Mouse (Mus musculus) myocyte (in vitro differentiated cells): Measurements from ENCODE around the gene Dapk3. TPM values are rescaled to one million over a fixed set of nuclear protein-coding genes. Genes with fewer than 3 reads are reported as not detected.
"Not testable (repeated sequence)": the region's sequence is repeated elsewhere in the genome, so short reads cannot be mapped to it uniquely, and the experiment has no call there.

Experiments
- H3K27me3 ChIP-seq: one replicate; pipeline ENCODE4 v1.6.1; 2011; ENCODE audit not compliant: control insufficient read depth, insufficient read depth, insufficient read length
- H3K36me3 ChIP-seq: one replicate; pipeline ENCODE4 v1.6.1; 2011; ENCODE audit not compliant: control insufficient read depth, insufficient read depth
- H3K4me2 ChIP-seq: one replicate; pipeline ENCODE4 v1.6.1; 2011; ENCODE audit warnings: low read depth, control low read depth
- H3K4me3 ChIP-seq: one replicate; pipeline ENCODE4 v1.5.1; 2011; ENCODE audit warnings: mild to moderate bottlenecking, control low read depth, moderate library complexity
- H3K79me2 ChIP-seq: one replicate; pipeline ENCODE4 v1.6.1; 2011; ENCODE audit not compliant: control insufficient read depth, insufficient read depth
- H3ac ChIP-seq: one replicate; pipeline ENCODE4 v1.6.1; 2011; ENCODE audit not compliant: control insufficient read depth, insufficient read length
- CEBPB ChIP-seq: IDR thresholded peaks from 2 replicates; pipeline ENCODE4 v1.6.1; 2011; ENCODE audit warnings: mild to moderate bottlenecking, moderate library complexity; ENCODE audit not compliant: poor library complexity, insufficient read depth, severe bottlenecking
- E2F4 ChIP-seq: IDR thresholded peaks from one replicate; pipeline ENCODE4 v1.6.1; 2011; ENCODE audit warnings: mild to moderate bottlenecking, control low read depth, moderate library complexity; ENCODE audit not compliant: insufficient read depth
- MAX ChIP-seq: IDR thresholded peaks from one replicate; pipeline ENCODE4 v1.6.1; 2011; ENCODE audit warnings: low read depth, mild to moderate bottlenecking, control low read depth
- MYOD1 ChIP-seq, 3 experiments: IDR thresholded peaks; one replicate each; pipeline ENCODE4 v1.6.1; 2011; ENCODE audit warnings: control low read depth in 2 of 3, low read depth in 2 of 3, mild to moderate bottlenecking in 2 of 3, moderate library complexity in 1 of 3; ENCODE audit not compliant: insufficient read length in 2 of 3, control insufficient read depth in 1 of 3
- MYOG ChIP-seq, 3 experiments: IDR thresholded peaks; one replicate each; pipeline ENCODE4 v1.6.1; 2011; ENCODE audit warnings: control low read depth in 2 of 3, low read depth in 2 of 3, mild to moderate bottlenecking in 2 of 3; ENCODE audit not compliant: insufficient read length in 2 of 3, control insufficient read depth in 1 of 3, insufficient read depth in 1 of 3
- POLR2A ChIP-seq: IDR thresholded peaks from one replicate; pipeline ENCODE4 v1.6.1; 2011; ENCODE audit warnings: low read depth, mild to moderate bottlenecking, control low read depth, moderate library complexity; ENCODE audit not compliant: insufficient read length
- POLR2AphosphoS2 ChIP-seq: IDR thresholded peaks from one replicate; pipeline ENCODE4 v1.6.1; 2011; ENCODE audit warnings: low read depth, control low read depth; ENCODE audit not compliant: insufficient read length
- REST ChIP-seq: IDR thresholded peaks from one replicate; pipeline ENCODE4 v1.6.1; 2011; ENCODE audit warnings: mild to moderate bottlenecking, control low read depth, moderate library complexity; ENCODE audit not compliant: insufficient read depth, insufficient read length
- SRF ChIP-seq: IDR thresholded peaks from one replicate; pipeline ENCODE4 v1.6.1; 2011; ENCODE audit warnings: low read depth; ENCODE audit not compliant: control insufficient read depth, insufficient read length
- TCF12 ChIP-seq: IDR thresholded peaks from one replicate; pipeline ENCODE4 v1.6.1; 2011; ENCODE audit warnings: mild to moderate bottlenecking, control low read depth; ENCODE audit not compliant: poor library complexity, insufficient read depth, severe bottlenecking
- TCF3 ChIP-seq: IDR thresholded peaks from one replicate; pipeline ENCODE4 v1.6.1; 2011; ENCODE audit warnings: low read depth, control low read depth; ENCODE audit not compliant: insufficient read length
- USF1 ChIP-seq: IDR thresholded peaks from one replicate; pipeline ENCODE4 v1.6.1; 2011; ENCODE audit warnings: low read depth, mild to moderate bottlenecking, control low read depth, moderate library complexity
- polyA plus RNA-seq: library from polyadenylated mRNA; unstranded; fragments of >200 nt; fragmentation: generic; extraction: Trizol; gene quantifications from one replicate; pipeline ENCODE4 v1.2.1, GENCODE M21; 2012; ENCODE audit warnings: missing spikeins

The Dapk3 gene
- polyA plus RNA-seq, 1 experiment, result 120 TPM

DNA sequence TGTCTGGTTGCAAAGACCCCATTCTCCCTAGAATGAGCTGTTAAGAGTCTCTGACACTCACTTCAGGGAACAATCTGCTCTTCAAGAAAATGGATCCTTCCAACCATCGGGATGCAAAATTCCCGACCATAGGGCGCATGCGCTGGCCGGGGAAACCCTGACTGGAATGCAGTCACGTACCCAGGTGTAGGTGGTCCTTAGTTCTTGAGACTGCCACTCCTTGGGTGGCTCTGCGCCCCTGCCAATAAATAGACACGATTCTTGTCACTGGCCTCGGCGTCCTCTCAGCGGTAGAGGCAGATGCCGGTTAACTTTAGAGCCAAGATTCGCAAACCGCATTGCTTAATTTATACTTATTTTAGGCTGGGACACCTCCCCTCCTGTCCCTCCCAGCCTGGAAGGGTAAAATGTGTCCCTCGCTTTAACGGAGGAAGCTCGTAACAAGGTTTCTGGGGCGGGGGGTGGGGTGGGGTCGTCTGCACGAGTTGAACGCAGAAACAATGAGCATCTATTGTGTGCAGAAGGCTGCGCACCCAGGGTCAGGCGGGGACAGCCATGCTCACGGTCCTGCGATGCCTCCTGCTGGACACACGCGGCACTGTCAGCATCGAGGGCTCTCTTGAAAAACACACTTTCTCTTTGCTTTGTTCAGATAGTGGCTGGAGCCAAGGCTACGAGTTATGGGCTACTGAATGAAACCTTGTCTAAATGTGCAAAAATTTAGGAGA, 8.0 kb upstream of the Dapk3 start:
- peak overlapping the region; percentile 99 for H3K4me3 ChIP-seq
- peaks cover 25% of the 10 kb centered on the region for H3K36me3 ChIP-seq
- no peak overlapping the region for H3ac ChIP-seq
- peak overlapping the region; percentile 99 for H3K4me2 ChIP-seq
- H3K27me3 ChIP-seq, result no peaks in the 10 kb centered on the region
- no peak for TF ChIP-seq CEBPB
- TF ChIP-seq POLR2AphosphoS2, result peak; percentile 75
- TF ChIP-seq MYOD1 (IDR thresholded peaks at IDR 0.05; ENCODE audit: control insufficient read depth in 1 of 3, insufficient read length in 2 of 3, low read depth in 2 of 3), result peak in 1 of 3 experiments; percentile 39
- TF ChIP-seq MAX, result no peak
- peak in 1 of 3 experiments; percentile 32 for TF ChIP-seq MYOG (IDR thresholded peaks at IDR 0.05; ENCODE audit: control insufficient read depth in 1 of 3, insufficient read depth in 1 of 3, insufficient read length in 2 of 3, low read depth in 2 of 3)
- no peak for TF ChIP-seq TCF3
- TF ChIP-seq POLR2A, result peak; percentile 42
- no peak for TF ChIP-seq REST
- TF ChIP-seq USF1, result no peak
- peaks cover 33% of the 10 kb centered on the region for H3K79me2 ChIP-seq

DNA sequence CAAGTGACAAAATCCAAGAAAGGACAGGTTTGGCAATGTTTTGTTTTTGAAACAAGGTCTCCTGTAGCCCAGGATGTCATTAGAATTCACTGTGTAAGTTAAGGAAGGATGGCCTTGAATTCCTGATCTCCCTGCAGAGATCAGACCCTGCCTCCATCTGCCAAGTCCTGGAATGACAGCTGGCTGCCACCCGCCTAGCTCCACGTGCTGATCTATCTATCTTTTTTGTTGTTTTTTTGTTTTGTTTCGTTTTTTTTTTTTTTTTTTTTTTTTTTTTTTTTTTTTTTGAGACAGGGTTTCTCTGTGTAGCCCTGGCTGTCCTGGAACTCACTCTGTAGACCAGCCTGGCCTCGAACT, 7.5 kb upstream of the Dapk3 start:
- peak overlapping the region; percentile 99 for H3K4me3 ChIP-seq
- H3ac ChIP-seq, H3K27me3 ChIP-seq: not testable (repeated sequence)
- peak in 1 of 3 experiments; percentile 35 for TF ChIP-seq MYOG (IDR thresholded peaks at IDR 0.05; ENCODE audit: control insufficient read depth in 1 of 3, insufficient read depth in 1 of 3, insufficient read length in 2 of 3, low read depth in 2 of 3)
- H3K79me2 ChIP-seq, result peaks cover 38% of the 10 kb centered on the region
- peak overlapping the region; percentile 99 for H3K4me2 ChIP-seq
- H3K36me3 ChIP-seq, result peaks cover 30% of the 10 kb centered on the region

DNA sequence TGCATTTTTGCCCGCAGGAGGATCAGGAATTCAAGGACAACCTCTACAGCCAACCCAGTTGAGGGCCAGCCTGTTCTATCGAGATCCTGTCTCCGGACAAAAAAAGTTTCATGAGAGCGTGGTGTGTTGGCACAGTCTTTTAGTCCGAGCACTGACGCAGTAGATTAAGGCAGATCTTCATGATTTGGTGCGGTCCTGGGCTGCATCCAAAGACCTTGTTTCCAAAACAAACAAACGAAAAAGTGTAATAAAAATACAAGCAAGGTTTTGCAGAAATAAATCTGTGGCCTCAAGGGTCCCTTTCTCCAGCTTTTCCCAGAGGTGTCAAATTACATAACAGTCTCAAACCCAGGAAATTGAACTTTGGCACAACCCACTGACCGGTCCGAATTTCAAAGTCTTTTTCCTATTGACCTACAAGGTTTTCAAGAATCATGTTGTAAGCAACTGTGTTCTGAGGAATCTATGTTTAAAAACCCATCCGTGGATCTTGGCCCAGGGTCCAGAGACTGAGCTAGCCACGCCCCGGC, 6.8 kb upstream of the Dapk3 start:
- TF ChIP-seq REST (no peak), MYOG (IDR thresholded peaks at IDR 0.05; ENCODE audit: control insufficient read depth in 1 of 3, insufficient read depth in 1 of 3, insufficient read length in 2 of 3, low read depth in 2 of 3) (no peak), MAX (no peak), E2F4 (no peak), POLR2AphosphoS2 (no peak), MYOD1 (IDR thresholded peaks at IDR 0.05; ENCODE audit: control insufficient read depth in 1 of 3, insufficient read length in 2 of 3, low read depth in 2 of 3) (no peak), USF1 (no peak), SRF (no peak), CEBPB (no peak), TCF3 (no peak), POLR2A (no peak), TCF12 (no peak)
- Histone ChIP-seq H3K36me3 (peaks cover 36% of the 10 kb centered on the region), H3ac (peak overlapping the region; percentile 76), H3K4me3 (peak overlapping the region; percentile 99), H3K79me2 (peaks cover 39% of the 10 kb centered on the region), H3K27me3 (no peaks in the 10 kb centered on the region), H3K4me2 (peak overlapping the region; percentile 99)

DNA sequence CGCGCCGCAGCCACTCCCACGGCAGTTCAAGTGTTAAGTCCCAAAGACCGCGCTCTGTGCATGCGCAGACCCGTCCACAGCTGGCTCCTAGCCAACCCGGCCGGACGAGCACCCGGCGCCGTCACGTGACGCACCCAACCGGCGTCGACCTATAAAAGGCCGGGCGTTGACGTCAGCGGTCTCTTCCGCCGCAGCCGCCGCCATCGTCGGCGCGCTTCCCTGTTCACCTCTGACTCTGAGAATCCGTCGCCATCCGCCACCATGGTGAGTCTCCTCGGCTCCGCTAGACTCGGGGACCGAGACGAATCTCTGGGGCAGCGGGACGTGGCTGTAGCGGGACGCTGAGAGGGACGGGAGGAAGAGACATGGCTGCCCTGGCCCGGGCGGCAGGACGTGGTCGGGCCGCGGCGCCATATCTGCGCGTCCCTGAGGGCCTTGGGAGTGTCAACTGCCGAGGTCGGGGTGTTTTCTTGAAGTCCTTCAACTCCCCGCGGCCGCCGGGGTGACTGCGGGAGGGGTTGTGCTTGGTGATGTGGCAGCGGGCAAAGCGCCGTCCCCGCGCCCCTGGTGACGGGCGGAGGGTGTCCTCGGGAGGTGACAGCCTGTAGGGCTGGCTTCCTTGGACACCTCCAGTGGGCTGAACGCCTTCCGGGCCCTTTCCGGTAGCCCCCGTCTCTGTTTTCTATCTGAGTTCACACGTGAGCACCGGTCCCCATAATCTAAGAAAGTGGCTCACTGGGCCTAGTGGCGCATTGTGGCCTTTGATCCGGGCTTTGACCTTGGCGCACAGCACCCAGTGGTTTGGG, 6.1 kb upstream of the Dapk3 start, which contains the start of gene Eef2:
Eef2 (plus strand) TSS at position 166 of the 806 bp plus-strand sequence.
- Histone ChIP-seq H3K36me3 (peaks cover 42% of the 10 kb centered on the region), H3K4me3 (peak within 1 kb of the TSS; percentile 99), H3K27me3 (no peaks in the 10 kb centered on the region), H3ac (peak within 1 kb of the TSS; percentile 76), H3K79me2 (peaks cover 39% of the 10 kb centered on the region), H3K4me2 (peak within 1 kb of the TSS; percentile 99)
- TF ChIP-seq E2F4 (no peak), MYOD1 (IDR thresholded peaks at IDR 0.05; ENCODE audit: control insufficient read depth in 1 of 3, insufficient read length in 2 of 3, low read depth in 2 of 3) (peak in 1 of 3 experiments; percentile 59), CEBPB (no peak), MAX (no peak), POLR2AphosphoS2 (peak; percentile 98), SRF (peak; percentile 64), TCF3 (no peak), POLR2A (peak; percentile 97), REST (peak; percentile 35), MYOG (IDR thresholded peaks at IDR 0.05; ENCODE audit: control insufficient read depth in 1 of 3, insufficient read depth in 1 of 3, insufficient read length in 2 of 3, low read depth in 2 of 3) (peak in 2 of 3 experiments; percentile 1 to 39), USF1 (peak; percentile 97), TCF12 (no peak)

DNA sequence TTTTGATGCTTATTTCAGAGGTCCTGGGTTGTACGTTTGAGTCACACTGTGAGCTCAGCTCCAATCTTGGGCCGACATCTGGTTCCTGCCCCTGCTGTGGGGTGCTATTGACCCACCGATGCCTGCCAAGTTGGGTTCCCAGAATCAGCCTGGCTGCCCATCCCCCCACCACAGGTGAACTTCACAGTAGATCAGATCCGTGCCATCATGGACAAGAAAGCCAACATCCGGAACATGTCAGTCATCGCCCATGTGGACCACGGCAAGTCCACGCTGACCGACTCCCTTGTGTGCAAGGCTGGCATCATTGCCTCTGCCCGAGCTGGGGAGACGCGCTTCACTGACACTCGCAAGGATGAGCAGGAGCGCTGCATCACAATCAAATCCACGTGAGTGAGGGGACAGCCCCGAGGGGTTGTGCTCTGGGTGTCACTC, 5.3 kb upstream of the Dapk3 start:
- H3K79me2 ChIP-seq, result peaks cover 39% of the 10 kb centered on the region
- H3K27me3 ChIP-seq, result no peaks in the 10 kb centered on the region
- H3K4me2 ChIP-seq, result peak overlapping the region; percentile 99
- peak overlapping the region; percentile 76 for H3ac ChIP-seq
- peaks cover 45% of the 10 kb centered on the region for H3K36me3 ChIP-seq
- peak overlapping the region; percentile 99 for H3K4me3 ChIP-seq
- TF ChIP-seq POLR2A, result peak; percentile 52
- TF ChIP-seq MYOG (IDR thresholded peaks at IDR 0.05; ENCODE audit: control insufficient read depth in 1 of 3, insufficient read depth in 1 of 3, insufficient read length in 2 of 3, low read depth in 2 of 3), result peak in 1 of 3 experiments; percentile 26
- TF ChIP-seq USF1, result no peak
- TF ChIP-seq TCF12, result no peak
- TF ChIP-seq MYOD1 (IDR thresholded peaks at IDR 0.05; ENCODE audit: control insufficient read depth in 1 of 3, insufficient read length in 2 of 3, low read depth in 2 of 3), result peak in 1 of 3 experiments; percentile 7
